Mouse (Mus musculus) forebrain, postnatal 0 days (tissue): ENCODE data around the gene Pla2g4f. TPM values are rescaled to one million over a fixed set of nuclear protein-coding genes. Genes with fewer than 3 reads are reported as not detected.

Source experiments
- ATAC-seq: fragments of 200-750 bp; cut with Nextera tagmentation; 2 replicates; pipeline ENCODE4 v1.8.0; 2017; ENCODE audit warnings: mild to moderate bottlenecking, moderate library complexity
- DNase-seq: peaks from one replicate; pipeline ENCODE4 v3.0.0-alpha.2; 2015
- H3K27ac ChIP-seq: fragments of 300-500 bp; sonication (generic); 2 replicates; pipeline ENCODE4 v1.5.1; 2014; ENCODE audit warnings: low read depth, mild to moderate bottlenecking, antibody characterized with exemption, low read length, moderate library complexity, mixed read lengths
- H3K27me3 ChIP-seq: fragments of 300-500 bp; sonication (generic); 2 replicates; pipeline ENCODE4 v1.6.1; 2014; ENCODE audit warnings: mild to moderate bottlenecking, low read length, mixed read lengths; ENCODE audit not compliant: insufficient read depth
- H3K36me3 ChIP-seq: fragments of 300-500 bp; sonication (generic); 2 replicates; pipeline ENCODE4 v1.6.1; 2014; ENCODE audit warnings: mild to moderate bottlenecking, moderate library complexity; ENCODE audit not compliant: insufficient read depth
- H3K4me1 ChIP-seq: fragments of 300-500 bp; sonication (generic); 2 replicates; pipeline ENCODE4 v1.6.1; 2014; ENCODE audit warnings: antibody characterized with exemption; ENCODE audit not compliant: insufficient read depth
- H3K4me2 ChIP-seq: fragments of 300-500 bp; sonication (generic); 2 replicates; pipeline ENCODE4 v1.6.1; 2014; ENCODE audit warnings: low read depth, mild to moderate bottlenecking, moderate library complexity
- H3K4me3 ChIP-seq: fragments of 300-500 bp; sonication (generic); 2 replicates; pipeline ENCODE4 v1.5.1; 2014; ENCODE audit warnings: low read depth, low read length, mixed read lengths
- H3K9ac ChIP-seq: fragments of 300-500 bp; sonication (generic); 2 replicates; pipeline ENCODE4 v1.6.1; 2014; ENCODE audit warnings: mild to moderate bottlenecking
- H3K9me3 ChIP-seq: fragments of 300-500 bp; sonication (generic); 2 replicates; pipeline ENCODE4 v1.6.1; 2016; ENCODE audit warnings: low read length
- CTCF ChIP-seq: sonication (generic); IDR thresholded peaks from 2 replicates; pipeline ENCODE4 v1.5.1; 2016; ENCODE audit warnings: antibody characterized with exemption, control low read depth, low read depth
- WGBS: fragments of 180-500 bp; shearing (Covaris S2); extraction: QIAGEN DNeasy Blood & Tissue Kit; methylation state at CpG from one replicate; pipeline ENCODE4 v1.1.7; 2014; 5-methylcytosine and 5-hydroxymethylcytosine counted together
- polyA plus RNA-seq: library from polyadenylated mRNA; unstranded; fragments of >200 nt; fragmentation: Nextera tagmentation; extraction: Ambion mirVana; gene quantifications from 2 replicates; pipeline ENCODE4 v1.2.1, GENCODE M21; 2015
- total RNA-seq: library from RNA; depleted of rRNA; stranded (reverse); fragments of >200 nt; gene quantifications from 2 replicates; pipeline ENCODE4 v1.2.3, GENCODE M21; 2014; rRNA removed

The Pla2g4f gene
- total and polyA plus RNA-seq, 2 experiments from 2014 or later = not detected

- Histone ChIP-seq H3K27ac (no peak overlapping the region), H3K4me3 (no peak overlapping the region), H3K4me2 (no peak overlapping the region), H3K4me1 (no peaks in the 10 kb centered on the region), H3K36me3 (no peaks in the 10 kb centered on the region), H3K9ac (no peak overlapping the region), H3K27me3 (no peaks in the 10 kb centered on the region), H3K9me3 (no peaks in the 10 kb centered on the region)
- TF ChIP-seq CTCF = no peak
- WGBS = 19% methylated on average over 1 of the region's 1 CpGs
- no peak for ATAC-seq
- DNase-seq = no peak
These were observed 51.1 kb downstream of the Pla2g4f start for GRCm38 (mm10) chr2:120262876-120263275.

- Histone ChIP-seq H3K36me3 (no peaks in the 10 kb centered on the region), H3K4me3 (no peak overlapping the region), H3K27ac (no peak overlapping the region), H3K9me3 (no peaks in the 10 kb centered on the region), H3K9ac (no peak overlapping the region), H3K4me2 (no peak overlapping the region), H3K4me1 (no peaks in the 10 kb centered on the region), H3K27me3 (no peaks in the 10 kb centered on the region)
- ATAC-seq (no peak), DNase-seq (no peak)
- 82% methylated on average over 3 of the region's 3 CpGs for WGBS
- no peak for TF ChIP-seq CTCF
These were observed 52.6 kb downstream of the Pla2g4f start for GRCm38 (mm10) chr2:120261346-120261745.

GRCm38 (mm10) chr2:120256259-120256658, 57.7 kb downstream of the Pla2g4f start:
- Histone ChIP-seq H3K4me2 (no peak overlapping the region), H3K4me3 (no peak overlapping the region), H3K36me3 (no peaks in the 10 kb centered on the region), H3K9ac (no peak overlapping the region), H3K27ac (no peak overlapping the region), H3K9me3 (no peaks in the 10 kb centered on the region), H3K4me1 (no peaks in the 10 kb centered on the region), H3K27me3 (no peaks in the 10 kb centered on the region)
- no peak for TF ChIP-seq CTCF
- no peak for ATAC-seq
- no peak for DNase-seq

- H3K9ac ChIP-seq = no peak overlapping the region
- TF ChIP-seq CTCF = no peak
- 90% methylated on average over 6 of the region's 6 CpGs for WGBS
- no peak overlapping the region for H3K27ac ChIP-seq
- no peaks in the 10 kb centered on the region for H3K9me3 ChIP-seq
- no peaks in the 10 kb centered on the region for H3K36me3 ChIP-seq
- H3K4me1 ChIP-seq = no peaks in the 10 kb centered on the region
- H3K27me3 ChIP-seq = no peaks in the 10 kb centered on the region
- ATAC-seq = no peak
- H3K4me3 ChIP-seq = no peak overlapping the region
- no peak overlapping the region for H3K4me2 ChIP-seq
- no peak for DNase-seq
These were observed 61.3 kb downstream of the Pla2g4f start for GRCm38 (mm10) chr2:120252644-120253043.

Other genes starting within 250 kb of the Pla2g4f start
- 3.7 and 7.1 TPM in 2 replicates for gene Ehd4, start 159.6 kb downstream of the Pla2g4f start, total RNA-seq
- gene Ehd4, start 159.6 kb downstream of the Pla2g4f start, polyA plus RNA-seq = 11.2 and 16.1 TPM in 2 replicates
- 10.4 and 13.1 TPM in 2 replicates for gene Pla2g4e, start 68.8 kb downstream of the Pla2g4f start, total RNA-seq
- gene Pla2g4e, start 68.8 kb downstream of the Pla2g4f start, polyA plus RNA-seq = 6.6 and 8.6 TPM in 2 replicates
- 0.15 TPM in 1 of 2 replicates, not detected in the other for gene Pla2g4d, start 25.0 kb downstream of the Pla2g4f start, total RNA-seq
- 0.07 and 0.21 TPM in 2 replicates for gene Pla2g4d, start 25.0 kb downstream of the Pla2g4f start, polyA plus RNA-seq
- gene Vps39, start 39.0 kb upstream of the Pla2g4f start, total RNA-seq = 51.5 and 75.0 TPM in 2 replicates
- gene Vps39, start 39.0 kb upstream of the Pla2g4f start, polyA plus RNA-seq = 36.0 and 39.5 TPM in 2 replicates
- 5.8 and 7.7 TPM in 2 replicates for gene Ganc, start 89.7 kb upstream of the Pla2g4f start, total RNA-seq
- gene Ganc, start 89.7 kb upstream of the Pla2g4f start, polyA plus RNA-seq = 5.2 and 6.9 TPM in 2 replicates
- 35.5 and 44.5 TPM in 2 replicates for gene Tmem87a, start 89.9 kb upstream of the Pla2g4f start, total RNA-seq
- 5.4 and 6.5 TPM in 2 replicates for gene Tmem87a, start 89.9 kb upstream of the Pla2g4f start, polyA plus RNA-seq
- 0.62 and 1.8 TPM in 2 replicates for gene Capn3, start 141.9 kb upstream of the Pla2g4f start, total RNA-seq
- 0.82 and 1.7 TPM in 2 replicates for gene Capn3, start 141.9 kb upstream of the Pla2g4f start, polyA plus RNA-seq
- 59.6 and 70.5 TPM in 2 replicates for gene Zfp106, start 249.7 kb upstream of the Pla2g4f start, total RNA-seq
- gene Zfp106, start 249.7 kb upstream of the Pla2g4f start, polyA plus RNA-seq = 26.7 and 40.4 TPM in 2 replicates